Mouse (Mus musculus): Measurements from ENCODE around the gene Capn1. TPM values are rescaled to one million over a fixed set of nuclear protein-coding genes. Genes with fewer than 3 reads are reported as not detected.

Capn1 gene
- polyA plus RNA-seq, 1 experiment from 2014 or later = 17.8 TPM

- no peaks in the 10 kb centered on the region for H3K4me1 ChIP-seq (replicated peaks; ENCODE audit: control insufficient read depth, insufficient read depth, low read length)
- H3K4me2 ChIP-seq (replicated peaks; ENCODE audit: low read depth) = 0 out of 2 replicates have a peak overlapping the region, but pooled peaks have one; percentile 4
- TF ChIP-seq CTCF (IDR thresholded peaks at IDR 0.05; ENCODE audit: low read depth) = no peak
- no peak overlapping the region for H3K4me3 ChIP-seq (ENCODE audit: low read depth, low read length)
- no peaks in the 10 kb centered on the region for H3K9me3 ChIP-seq (ENCODE audit: control insufficient read depth)
- no peak overlapping the region for H3K9ac ChIP-seq (ENCODE audit: low read depth, low read length)
- WGBS = 46% methylated on average over 12 of the region's 12 CpGs
- peak; percentile 63 for ATAC-seq
- H3K27ac ChIP-seq (ENCODE audit: low read depth, low read length) = no peak overlapping the region
- peaks cover 34% of the 10 kb centered on the region; the same call in 1 of the 2 replicates for H3K36me3 ChIP-seq (ENCODE audit: control insufficient read depth, insufficient read depth)
- no peaks in the 10 kb centered on the region for H3K27me3 ChIP-seq (replicated peaks; ENCODE audit: control insufficient read depth, insufficient read depth, low read length)
Measured at GRCm38 (mm10) chr19:5990033-5990432, 25.7 kb downstream of the Capn1 start.

GRCm38 (mm10) chr19:5989585-5989984 lies 26.1 kb downstream of the Capn1 start:
- no peaks in the 10 kb centered on the region for H3K27me3 ChIP-seq (replicated peaks; ENCODE audit: control insufficient read depth, insufficient read depth, low read length)
- H3K9ac ChIP-seq (ENCODE audit: low read depth, low read length) = no peak overlapping the region
- no peak overlapping the region for H3K4me2 ChIP-seq (replicated peaks; ENCODE audit: low read depth)
- no peaks in the 10 kb centered on the region for H3K9me3 ChIP-seq (ENCODE audit: control insufficient read depth)
- ATAC-seq = peak; percentile 3; the same call in 1 of the 2 replicates
- H3K4me3 ChIP-seq (ENCODE audit: low read depth, low read length) = no peak overlapping the region
- no peaks in the 10 kb centered on the region for H3K4me1 ChIP-seq (replicated peaks; ENCODE audit: control insufficient read depth, insufficient read depth, low read length)
- peaks cover 30% of the 10 kb centered on the region; the same call in 1 of the 2 replicates for H3K36me3 ChIP-seq (ENCODE audit: control insufficient read depth, insufficient read depth)
- H3K27ac ChIP-seq (ENCODE audit: low read depth, low read length) = no peak overlapping the region
- TF ChIP-seq CTCF (IDR thresholded peaks at IDR 0.05; ENCODE audit: low read depth) = no peak
- 29% methylated on average over 6 of the region's 6 CpGs for WGBS

GRCm38 (mm10) chr19:5988815-5989452 lies 26.8 kb downstream of the Capn1 start:
- Histone ChIP-seq H3K4me2 (replicated peaks; ENCODE audit: low read depth) (peak overlapping the region; percentile 27), H3K9ac (ENCODE audit: low read depth, low read length) (no peak overlapping the region), H3K4me1 (replicated peaks; ENCODE audit: control insufficient read depth, insufficient read depth, low read length) (no peaks in the 10 kb centered on the region), H3K27ac (ENCODE audit: low read depth, low read length) (0 out of 2 replicates have a peak overlapping the region, but pooled peaks have one; percentile 46), H3K27me3 (replicated peaks; ENCODE audit: control insufficient read depth, insufficient read depth, low read length) (no peaks in the 10 kb centered on the region), H3K4me3 (ENCODE audit: low read depth, low read length) (no peak overlapping the region), H3K9me3 (ENCODE audit: control insufficient read depth) (no peaks in the 10 kb centered on the region), H3K36me3 (ENCODE audit: control insufficient read depth, insufficient read depth) (peaks cover 23% of the 10 kb centered on the region; the same call in 1 of the 2 replicates)
- WGBS = 9% methylated on average over 13 of the region's 13 CpGs
- peak; percentile 64 for ATAC-seq
- no peak for TF ChIP-seq CTCF (IDR thresholded peaks at IDR 0.05; ENCODE audit: low read depth)

GRCm38 (mm10) chr19:5988027-5988814 lies 27.5 kb downstream of the Capn1 start:
- Histone ChIP-seq H3K4me2 (replicated peaks; ENCODE audit: low read depth) (no peak overlapping the region), H3K4me3 (ENCODE audit: low read depth, low read length) (no peak overlapping the region), H3K27me3 (replicated peaks; ENCODE audit: control insufficient read depth, insufficient read depth, low read length) (no peaks in the 10 kb centered on the region), H3K27ac (ENCODE audit: low read depth, low read length) (no peak overlapping the region), H3K36me3 (ENCODE audit: control insufficient read depth, insufficient read depth) (peaks cover 16% of the 10 kb centered on the region; the same call in 1 of the 2 replicates), H3K9me3 (ENCODE audit: control insufficient read depth) (no peaks in the 10 kb centered on the region), H3K4me1 (replicated peaks; ENCODE audit: control insufficient read depth, insufficient read depth, low read length) (no peaks in the 10 kb centered on the region), H3K9ac (ENCODE audit: low read depth, low read length) (no peak overlapping the region)
- 58% methylated on average over 5 of the region's 5 CpGs for WGBS
- no peak for TF ChIP-seq CTCF (IDR thresholded peaks at IDR 0.05; ENCODE audit: low read depth)
- no peak for ATAC-seq

DNA sequence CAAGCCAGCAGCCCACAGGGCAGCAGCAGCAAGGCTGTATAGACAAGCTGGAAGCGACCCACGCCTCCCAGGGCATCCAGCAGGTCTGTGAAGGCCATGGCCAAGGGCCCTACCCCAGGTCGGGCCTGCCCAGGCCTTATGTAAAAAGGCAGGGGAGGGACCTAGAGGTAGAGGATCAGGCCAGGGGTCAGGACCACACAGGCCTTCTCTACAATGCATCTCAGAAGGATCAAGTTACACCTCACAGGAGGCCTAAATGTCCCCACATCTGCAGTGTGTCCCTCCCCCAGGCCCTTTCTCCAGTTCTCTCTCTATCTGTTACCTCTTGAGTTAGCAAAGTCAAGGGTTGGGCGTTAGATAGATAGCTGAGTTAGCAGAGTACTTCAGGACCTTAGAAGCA lies 29.7 kb downstream of the Capn1 start, which contains the start of gene Slc22a20:
Gene Slc22a20 (minus strand): TSS at position 101 of the 400 bp plus-strand sequence.
- H3K4me3 ChIP-seq (ENCODE audit: low read depth, low read length) = no peak within 1 kb of the TSS
- H3K4me2 ChIP-seq (replicated peaks; ENCODE audit: low read depth) = no peak within 1 kb of the TSS
- no peak within 1 kb of the TSS for H3K9ac ChIP-seq (ENCODE audit: low read depth, low read length)
- no peaks in the 10 kb centered on the region for H3K9me3 ChIP-seq (ENCODE audit: control insufficient read depth)
- no peaks in the 10 kb centered on the region for H3K27me3 ChIP-seq (replicated peaks; ENCODE audit: control insufficient read depth, insufficient read depth, low read length)
- H3K27ac ChIP-seq (ENCODE audit: low read depth, low read length) = no peak within 1 kb of the TSS
- no peak for TF ChIP-seq CTCF (IDR thresholded peaks at IDR 0.05; ENCODE audit: low read depth)
- WGBS = 51% methylated on average over 4 of the region's 4 CpGs
- no peaks in the 10 kb centered on the region for H3K4me1 ChIP-seq (replicated peaks; ENCODE audit: control insufficient read depth, insufficient read depth, low read length)
- H3K36me3 ChIP-seq (ENCODE audit: control insufficient read depth, insufficient read depth) = no peaks in the 10 kb centered on the region; the same call in 1 of the 2 replicates
- ATAC-seq = no peak

GRCm38 (mm10) chr19:5980477-5980876 lies 35.2 kb downstream of the Capn1 start:
- Histone ChIP-seq H3K27ac (ENCODE audit: low read depth, low read length) (no peak overlapping the region), H3K9me3 (ENCODE audit: control insufficient read depth) (no peaks in the 10 kb centered on the region), H3K27me3 (replicated peaks; ENCODE audit: control insufficient read depth, insufficient read depth, low read length) (no peaks in the 10 kb centered on the region), H3K4me1 (replicated peaks; ENCODE audit: control insufficient read depth, insufficient read depth, low read length) (no peaks in the 10 kb centered on the region), H3K4me3 (ENCODE audit: low read depth, low read length) (no peak overlapping the region), H3K9ac (ENCODE audit: low read depth, low read length) (no peak overlapping the region), H3K4me2 (replicated peaks; ENCODE audit: low read depth) (no peak overlapping the region), H3K36me3 (ENCODE audit: control insufficient read depth, insufficient read depth) (no peaks in the 10 kb centered on the region)
- 79% methylated on average over 9 of the region's 9 CpGs for WGBS
- ATAC-seq = no peak
- TF ChIP-seq CTCF (IDR thresholded peaks at IDR 0.05; ENCODE audit: low read depth) = no peak

Data from intestine, postnatal 0 days (tissue).